Mouse (Mus musculus) regulatory T cell (primary cell): ENCODE data around the gene Ing2.

Experiments
- in situ Hi-C: fragments of 300-600 bp; cut with MboI, MseI; formaldehyde crosslinking; loops from one replicate; pipeline ENCODE4 v1.15.1; 2025; ENCODE audit warnings: high pct_unique_total_duplicates

The Ing2 gene

DNA sequence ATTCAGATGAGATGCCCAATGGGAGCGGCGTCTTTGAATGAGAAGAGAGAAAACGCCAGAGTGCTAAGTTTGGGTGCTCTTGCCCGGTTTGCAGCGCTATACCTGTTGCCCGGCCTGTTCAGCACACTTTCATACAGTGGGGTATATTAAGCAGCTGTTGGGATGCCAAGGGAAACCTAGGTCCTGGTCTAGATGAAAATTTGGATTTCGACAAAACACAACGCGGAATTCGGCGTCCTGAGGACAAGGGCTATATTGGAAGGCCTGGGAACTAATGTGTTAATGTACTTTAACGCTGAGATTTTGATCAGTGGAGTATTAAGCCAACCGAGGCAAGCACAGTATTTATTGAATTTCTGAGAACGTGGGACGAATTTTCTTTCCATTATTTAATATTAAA lies 868 bp upstream of the Ing2 start:
- in situ Hi-C loops = loop anchor here (5.0 kb wide), 1 partner anchor 36 kb away; the partner anchor contains the start of gene Cdkn2aip

DNA sequence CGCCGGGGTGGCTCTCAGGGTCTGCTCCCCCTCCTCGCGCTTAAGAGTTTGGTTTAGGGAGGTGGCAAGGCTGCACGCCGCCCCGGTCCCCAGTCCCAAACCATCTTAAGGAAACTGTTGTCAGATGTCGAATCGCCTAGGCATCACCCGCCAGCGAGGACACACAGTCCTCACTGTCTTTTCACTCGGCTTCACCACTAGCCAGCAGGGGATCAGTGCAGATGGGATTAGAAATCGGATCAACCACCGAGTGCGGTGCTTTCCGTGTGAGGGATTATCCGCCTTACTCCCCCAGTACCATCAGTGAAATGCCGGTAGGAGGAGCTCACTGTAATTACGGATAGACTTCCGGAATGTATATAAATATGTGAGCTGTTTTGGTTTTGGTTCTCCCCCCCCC lies 430 bp upstream of the Ing2 start:
- in situ Hi-C loops = loop anchor here (5.0 kb wide), 1 partner anchor 37 kb away; the partner anchor contains the start of gene Cdkn2aip

DNA sequence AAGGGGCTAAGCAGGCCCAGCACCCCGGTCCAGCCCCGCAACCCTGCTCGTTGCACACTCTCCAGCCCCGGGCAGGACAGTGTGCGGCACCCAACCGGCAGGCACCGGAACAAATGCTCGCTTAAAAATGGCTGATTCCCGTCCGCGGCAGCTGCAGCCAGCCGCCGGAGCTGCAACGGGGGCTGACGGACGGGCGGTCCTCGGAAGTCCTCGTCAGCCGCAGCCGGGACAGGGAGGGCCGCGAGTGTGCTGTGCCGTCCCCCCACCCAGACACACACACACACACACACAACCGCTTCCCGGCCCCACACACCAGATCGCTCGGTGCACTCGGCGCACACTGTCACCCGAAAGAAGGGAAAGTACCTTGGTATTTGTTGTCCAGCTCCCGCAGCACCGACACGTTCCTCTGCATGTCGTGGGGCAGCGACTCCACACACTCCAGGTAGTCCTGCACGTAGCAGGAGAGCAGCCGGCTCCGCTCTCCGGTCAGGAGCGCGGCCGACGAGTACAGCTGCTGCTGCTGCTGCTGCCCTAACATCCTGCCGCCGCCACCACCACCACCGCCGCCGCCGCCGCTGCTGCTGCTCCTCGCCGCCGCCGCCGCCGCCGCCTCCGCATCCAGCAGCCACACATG lies 1.1 kb downstream of the Ing2 start:
- in situ Hi-C loops = no loop called here

DNA sequence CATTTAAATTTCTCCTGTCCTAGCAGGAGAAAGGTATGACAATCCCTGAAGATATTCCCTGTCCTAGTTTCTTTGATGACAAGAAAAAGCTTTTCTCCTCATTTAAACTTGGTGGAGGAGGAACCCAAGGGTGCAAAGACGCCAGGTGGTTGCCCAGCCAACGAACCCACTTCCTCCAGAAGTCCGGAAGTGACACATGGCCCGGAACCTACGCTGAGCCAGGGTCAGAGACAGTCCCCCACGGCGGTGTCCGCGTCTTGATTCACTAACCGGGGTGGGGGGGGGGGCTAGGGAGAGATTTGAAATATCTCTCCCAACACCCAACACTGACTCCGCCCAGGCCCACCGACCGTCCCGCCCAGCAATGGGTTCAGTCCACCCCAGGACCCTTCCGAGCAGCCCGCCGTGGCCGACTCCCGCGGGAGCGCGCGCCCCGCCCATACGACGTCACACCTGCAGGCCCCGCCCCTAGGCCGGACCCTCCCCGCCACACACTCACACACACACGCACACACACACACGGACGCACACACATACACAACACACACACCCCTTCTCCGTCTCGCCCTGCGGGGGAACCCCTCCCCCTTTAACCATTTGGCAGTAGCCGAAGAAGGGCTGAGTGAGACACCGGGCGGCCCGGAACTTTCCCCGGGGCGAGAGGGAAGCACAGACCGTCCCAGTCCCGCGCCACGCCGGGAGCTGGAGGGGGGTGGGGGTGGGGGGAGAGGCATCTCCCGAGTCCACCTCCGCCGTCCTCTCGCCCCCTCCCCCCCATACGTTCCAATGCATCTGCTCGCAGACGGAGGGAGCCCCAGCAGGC lies 1.8 kb downstream of the Ing2 start:
- in situ Hi-C loops = no loop called here

DNA sequence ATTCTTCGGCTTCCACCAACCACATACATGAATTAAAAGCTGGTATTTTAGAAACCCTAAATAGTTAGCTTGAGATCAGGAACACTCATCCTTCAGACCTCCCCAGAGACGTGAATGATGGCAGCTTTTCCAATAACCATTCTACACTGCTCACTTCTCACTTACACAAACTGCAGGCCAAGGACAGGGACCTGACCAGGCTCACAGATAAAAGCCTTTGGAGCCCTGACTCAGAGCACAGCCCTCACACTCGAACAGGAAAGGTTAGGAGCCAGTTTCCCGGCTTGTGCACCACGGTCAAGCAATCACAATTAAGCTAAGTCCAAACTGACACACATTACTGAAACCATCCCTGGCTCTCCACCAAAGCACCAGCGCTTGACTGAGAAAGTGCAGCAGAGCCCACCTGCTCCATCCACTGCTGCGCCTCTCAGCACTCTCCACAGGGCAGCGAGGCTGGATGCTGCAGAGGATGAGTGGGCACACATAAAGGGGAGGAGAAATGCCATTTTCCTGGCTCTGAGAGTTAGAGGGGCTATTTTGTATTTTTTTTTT lies 11.0 kb downstream of the Ing2 start:
- in situ Hi-C loops = no loop called here

DNA sequence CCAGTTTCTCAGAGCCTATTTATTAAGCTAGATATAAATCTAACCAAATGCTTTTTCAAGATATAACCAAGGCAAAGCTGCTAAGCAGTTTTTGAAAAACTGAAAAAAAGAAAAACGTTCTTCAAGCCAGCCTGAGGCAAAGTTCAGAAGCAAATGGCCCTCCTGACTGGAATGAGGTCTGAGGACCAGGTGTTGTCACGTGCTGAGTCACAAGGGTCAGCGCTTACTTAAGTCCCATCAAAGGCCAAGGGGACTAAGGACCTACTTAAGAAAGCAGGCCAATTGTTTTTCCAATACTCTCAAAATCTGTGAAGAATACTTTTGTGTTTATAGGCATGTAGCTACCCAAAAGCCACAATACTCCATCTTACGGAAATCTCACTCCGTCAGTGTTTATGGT lies 12.2 kb downstream of the Ing2 start:
- in situ Hi-C loops = no loop called here

DNA sequence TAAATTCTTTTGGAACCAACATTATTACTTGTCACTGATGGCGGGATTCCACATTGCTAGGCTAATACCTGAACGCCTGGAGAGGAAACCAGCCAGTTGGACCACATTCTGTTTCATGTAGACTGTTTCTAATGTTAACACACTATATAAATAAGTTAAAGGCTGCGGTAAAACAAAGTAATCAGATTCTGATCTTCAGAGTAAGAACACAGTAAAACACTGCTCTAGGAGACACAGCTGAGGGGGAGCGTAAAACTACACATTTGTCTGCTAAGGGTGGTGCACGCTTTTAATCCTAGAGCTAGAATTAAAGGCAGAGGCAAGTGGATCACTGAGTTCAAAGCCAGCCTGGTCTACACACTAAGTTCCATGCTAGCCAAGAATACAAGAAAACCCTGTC lies 12.6 kb downstream of the Ing2 start:
- in situ Hi-C loops = no loop called here

DNA sequence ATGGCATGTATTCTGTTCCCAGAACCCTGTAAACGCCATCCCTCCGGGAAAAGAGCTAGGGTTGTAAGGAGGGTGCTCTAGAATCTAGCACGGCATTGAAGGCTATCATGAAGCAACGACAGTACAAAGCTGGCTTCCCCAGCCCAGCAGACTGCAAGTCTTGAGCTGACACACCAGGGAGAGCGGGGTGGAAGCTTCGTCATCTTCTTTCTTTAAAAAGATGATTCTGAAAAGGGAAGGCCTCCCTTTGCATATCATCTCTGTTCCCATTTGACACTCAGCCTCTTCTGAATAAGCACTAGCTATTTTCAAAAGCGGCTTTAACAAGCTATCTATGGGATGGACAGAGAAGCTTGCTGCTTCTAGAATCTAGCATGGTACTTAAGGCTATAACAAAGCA lies 15.0 kb downstream of the Ing2 start:
- in situ Hi-C loops = no loop called here

DNA sequence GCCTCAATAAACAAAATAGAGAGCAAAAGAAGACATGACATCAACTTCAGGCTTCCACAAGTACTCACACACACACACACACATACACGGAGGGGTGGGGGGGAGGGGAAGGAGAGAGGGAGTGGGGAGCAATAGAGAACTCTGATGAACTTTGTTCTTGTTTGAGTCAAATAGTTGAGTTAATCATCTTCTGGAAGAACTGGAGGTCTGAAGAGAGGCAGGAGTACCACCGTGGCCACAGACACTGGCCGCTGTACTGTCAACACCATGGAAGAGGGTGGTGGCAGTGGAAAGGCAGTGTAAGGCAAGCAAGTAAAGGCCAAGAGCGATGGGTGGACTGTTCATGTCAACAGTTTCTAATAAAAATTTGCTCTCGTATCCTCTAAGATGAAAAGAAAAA lies 15.9 kb downstream of the Ing2 start:
- in situ Hi-C loops = no loop called here

DNA sequence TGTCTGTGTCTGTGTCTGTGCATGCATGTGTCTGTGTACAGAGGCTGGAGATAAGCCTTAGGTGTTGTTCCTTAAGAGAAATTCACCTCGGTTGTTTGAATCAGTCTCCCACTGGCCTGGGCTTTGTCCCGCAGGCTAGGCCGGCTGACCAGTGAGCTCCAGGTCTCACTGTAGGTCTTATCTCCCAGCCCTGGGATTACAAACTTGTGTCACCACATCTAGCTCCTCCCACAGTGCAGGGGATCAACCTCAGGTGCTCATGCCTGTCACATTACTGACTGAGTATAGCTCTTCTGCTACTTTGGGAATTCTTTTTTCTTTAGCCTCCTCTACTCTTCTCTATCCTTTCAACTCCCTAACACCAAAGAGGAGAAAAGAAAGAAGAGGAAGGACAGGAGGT lies 20.9 kb downstream of the Ing2 start:
- in situ Hi-C loops = no loop called here

DNA sequence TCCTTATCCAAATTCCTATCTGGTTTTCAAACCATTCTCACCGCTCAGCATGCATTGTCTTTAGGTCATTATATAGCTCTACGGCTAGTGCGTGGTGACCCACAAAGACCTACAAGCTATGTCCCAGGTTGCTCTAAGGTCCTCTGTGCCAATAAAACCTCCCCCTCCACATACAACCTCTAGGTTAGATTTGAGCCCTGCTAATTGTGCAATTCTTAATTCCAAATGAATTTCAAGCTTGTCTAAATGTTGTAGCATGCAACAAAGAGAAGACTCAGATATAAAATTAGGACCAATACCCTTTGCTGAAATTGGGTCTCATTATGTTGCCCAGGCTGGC lies 22.6 kb downstream of the Ing2 start:
- in situ Hi-C loops = no loop called here

DNA sequence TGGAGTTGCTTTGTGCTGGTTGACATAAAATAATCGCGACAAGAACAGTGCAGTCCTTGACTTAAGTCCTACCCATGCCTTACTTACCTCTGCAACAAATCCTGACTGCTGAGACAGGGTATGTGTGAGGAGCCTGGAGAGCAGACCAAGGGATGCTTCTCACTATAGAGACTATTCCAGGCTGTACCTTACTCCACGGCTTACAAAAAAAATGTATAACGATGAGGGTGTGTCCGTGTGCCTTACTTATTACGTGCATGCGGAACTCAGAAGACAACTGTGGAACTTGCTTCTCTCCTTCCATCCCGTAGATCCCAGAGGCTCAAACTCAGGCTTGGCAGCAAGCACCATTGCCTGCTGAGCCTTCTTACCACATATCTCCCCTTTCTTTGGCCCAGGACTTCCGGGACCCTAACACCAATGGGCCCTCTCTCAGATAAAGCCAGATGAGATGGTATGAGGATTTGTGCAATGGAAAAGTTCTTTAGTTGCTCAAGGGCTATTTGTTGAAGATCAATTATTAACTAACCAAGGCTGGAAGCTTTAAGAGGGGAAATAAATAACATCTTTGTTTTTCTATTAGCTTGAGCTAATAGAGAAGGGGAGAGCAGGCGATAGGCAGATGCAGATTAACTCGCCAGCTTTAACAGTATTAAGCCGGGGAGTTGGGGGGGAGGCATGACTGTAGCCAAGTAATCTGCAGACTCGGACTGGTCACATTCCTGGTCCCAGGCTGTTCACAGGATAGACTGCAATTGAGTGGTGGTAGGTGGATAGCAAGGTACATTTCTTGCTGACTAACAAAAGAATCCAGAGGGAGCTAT lies 23.2 kb downstream of the Ing2 start:
- in situ Hi-C loops = no loop called here

DNA sequence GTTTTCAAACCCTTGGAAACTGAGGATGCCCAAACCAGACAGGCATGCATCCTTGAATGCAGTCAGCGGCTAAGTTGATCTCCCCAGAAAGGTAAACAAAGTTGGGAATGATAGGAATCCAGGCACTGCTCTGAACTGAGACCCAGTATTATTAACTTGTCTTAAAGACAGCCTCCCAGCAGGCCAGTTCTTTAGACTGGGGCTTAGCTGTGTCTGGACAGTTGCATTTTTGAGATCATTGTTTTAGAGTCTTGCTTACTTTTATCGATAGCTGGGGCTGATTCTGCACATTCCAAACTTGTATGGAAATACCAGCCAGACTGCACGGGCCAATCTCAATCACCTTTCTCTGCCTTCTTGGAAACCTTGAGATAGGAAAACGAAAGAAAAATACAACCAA lies 24.5 kb downstream of the Ing2 start:
- in situ Hi-C loops = no loop called here

DNA sequence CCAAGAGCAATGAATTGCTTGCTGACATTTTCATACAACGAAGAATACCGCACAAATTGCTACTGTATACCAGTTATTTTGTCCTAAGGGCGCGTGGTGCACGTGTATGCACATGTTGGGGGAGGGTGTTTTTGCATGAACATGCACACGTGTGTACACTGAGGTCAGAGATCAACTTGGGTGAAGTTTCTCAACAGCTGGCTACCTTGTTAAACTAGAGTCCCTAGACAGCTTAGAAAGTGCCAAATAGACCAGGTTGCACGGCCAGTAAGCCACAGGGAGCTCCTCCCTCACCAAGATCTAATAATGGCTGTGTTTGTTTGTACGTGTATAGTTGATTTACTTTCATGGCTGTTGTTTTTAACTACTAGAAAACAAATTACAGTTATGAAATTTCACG lies 25.8 kb downstream of the Ing2 start:
- in situ Hi-C loops = no loop called here

DNA sequence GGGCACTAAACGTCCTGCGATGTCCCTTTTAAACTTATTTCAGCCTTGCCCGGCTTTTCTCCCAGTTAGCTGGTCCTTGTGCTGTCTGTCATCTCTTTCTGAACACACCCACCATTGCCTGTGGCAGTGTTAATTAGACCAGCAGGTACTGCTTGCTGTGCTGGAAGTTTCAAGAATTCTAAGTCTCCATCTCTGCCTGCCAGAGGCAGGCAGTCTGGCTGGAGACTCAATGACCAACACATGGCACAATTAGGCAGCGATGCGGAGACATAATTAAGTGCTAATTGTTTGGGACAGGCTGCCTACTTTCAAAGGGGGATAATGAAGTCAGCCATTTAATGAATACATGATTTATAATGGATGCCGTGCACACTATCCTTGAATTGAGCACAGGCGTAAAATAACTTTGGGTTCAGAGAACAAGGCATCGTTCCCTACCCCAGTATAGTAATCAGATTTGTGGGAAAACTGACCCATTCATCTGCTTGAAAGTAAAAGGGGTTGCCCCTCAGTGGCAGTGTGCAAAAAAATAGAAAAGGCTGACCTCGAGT lies 32.8 kb downstream of the Ing2 start:
- in situ Hi-C loops = no loop called here

DNA sequence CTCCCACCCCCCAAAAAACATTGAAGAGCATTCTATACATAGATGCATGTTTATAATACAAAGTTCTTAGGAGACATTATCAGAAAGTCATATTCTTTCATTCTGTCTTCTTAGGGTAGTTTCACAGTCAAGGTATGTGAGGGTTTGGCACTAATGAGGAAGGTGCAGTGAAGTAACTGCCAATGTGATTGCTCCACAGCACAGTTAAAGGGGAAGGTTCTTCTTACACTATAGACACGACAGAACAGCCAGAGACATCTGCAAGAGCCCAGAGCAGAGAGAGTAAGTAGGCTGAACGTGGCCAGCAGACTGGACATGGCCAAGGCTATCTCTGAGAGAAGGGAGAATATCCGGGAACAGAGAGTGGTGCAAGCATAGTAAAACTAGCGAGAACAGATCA lies 38.2 kb downstream of the Ing2 start:
- in situ Hi-C loops = no loop called here

DNA sequence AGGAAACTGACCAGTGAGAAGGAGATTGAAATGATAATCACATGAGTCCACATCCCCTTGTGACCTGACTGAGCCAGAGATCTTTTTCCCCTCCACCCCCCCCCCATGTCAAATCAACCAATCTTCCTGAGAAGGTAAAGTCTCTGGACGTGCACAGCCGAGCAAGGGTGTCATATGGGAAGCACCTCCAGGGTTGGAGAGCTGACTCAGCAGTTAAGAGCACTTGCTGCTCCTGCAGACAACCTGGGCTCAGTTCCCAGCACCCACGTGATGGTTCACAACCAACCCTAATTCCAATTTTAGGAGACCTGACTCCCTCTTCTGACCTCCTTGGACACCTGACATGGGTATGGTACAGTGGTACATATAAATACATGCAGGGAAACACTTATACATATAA lies 39.3 kb downstream of the Ing2 start:
- in situ Hi-C loops = no loop called here

DNA sequence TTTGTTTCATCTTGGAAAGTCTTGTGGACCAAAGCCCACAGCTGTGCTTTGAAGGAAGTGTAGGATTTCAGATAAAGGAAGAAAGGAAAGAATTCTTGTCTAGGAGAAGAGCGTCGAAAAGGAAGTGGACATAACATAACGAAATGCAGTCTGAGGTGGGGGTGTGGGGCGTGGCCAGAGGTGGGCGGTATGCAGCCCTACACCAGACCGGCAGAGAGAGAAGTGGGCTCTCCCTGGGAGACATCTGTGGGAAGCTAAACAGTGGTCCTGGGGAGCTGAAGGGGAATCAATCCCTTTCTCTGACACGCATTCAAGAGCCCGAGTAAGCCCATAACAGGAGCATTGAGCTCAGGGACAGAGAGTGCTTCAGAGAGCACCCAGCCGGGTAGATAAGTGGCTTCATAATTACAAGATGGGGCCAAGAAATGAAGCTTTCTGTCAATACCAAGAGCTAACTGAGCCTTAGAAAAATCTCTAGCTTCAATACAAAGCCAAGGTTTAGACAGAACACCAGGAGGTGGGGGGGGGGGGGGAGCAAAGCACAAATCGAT lies 40.5 kb downstream of the Ing2 start:
- in situ Hi-C loops = no loop called here

DNA sequence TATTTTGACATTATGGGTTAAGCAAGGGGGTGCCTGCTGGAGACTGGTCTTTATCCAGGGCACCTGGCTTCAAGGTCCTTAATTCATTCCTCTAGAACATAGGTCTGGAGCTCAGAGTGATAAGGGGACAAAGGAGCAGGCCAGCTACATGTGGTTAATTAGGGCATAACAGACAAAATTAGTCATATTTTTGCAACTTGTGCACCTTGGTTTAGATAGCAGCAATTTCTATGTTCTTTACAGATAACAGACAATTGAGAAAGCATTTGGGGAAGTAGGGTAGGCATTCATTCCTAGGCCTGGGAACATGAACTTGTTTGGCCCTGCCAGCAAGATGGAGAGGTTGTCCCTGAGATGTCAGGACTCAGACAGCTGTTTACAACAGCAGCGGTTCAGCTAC lies 54.2 kb downstream of the Ing2 start:
- in situ Hi-C loops = no loop called here
